Mouse (Mus musculus) embryonic facial prominence, embryonic 13.5 days (tissue): ENCODE measurements around the gene Kansl2. TPM values are rescaled to one million over a fixed set of nuclear protein-coding genes. Genes with fewer than 3 reads are reported as not detected.

Experiments used
- ATAC-seq: fragments of 200-750 bp; cut with Nextera tagmentation; 2 replicates; pipeline ENCODE4 v1.8.0; 2017; ENCODE audit warnings: low read depth; ENCODE audit not compliant: insufficient number of reproducible peaks, insufficient read depth, low FRiP score, low TSS enrichment
- H3K27ac ChIP-seq: fragments of 300-500 bp; sonication (generic); 2 replicates; pipeline ENCODE4 v1.5.1; 2015; ENCODE audit warnings: moderate library complexity, mild to moderate bottlenecking, inconsistent platforms
- H3K27me3 ChIP-seq: fragments of 300-500 bp; sonication (generic); 2 replicates; pipeline ENCODE4 v1.6.1; 2015; ENCODE audit warnings: mild to moderate bottlenecking, inconsistent platforms
- H3K36me3 ChIP-seq: fragments of 300-500 bp; sonication (generic); 2 replicates; pipeline ENCODE4 v1.6.1; 2015; ENCODE audit warnings: mild to moderate bottlenecking, inconsistent platforms
- H3K4me1 ChIP-seq: fragments of 300-500 bp; sonication (generic); 2 replicates; pipeline ENCODE4 v1.6.1; 2015; ENCODE audit warnings: inconsistent platforms
- H3K4me2 ChIP-seq: fragments of 300-500 bp; sonication (generic); 2 replicates; pipeline ENCODE4 v1.6.1; 2015; ENCODE audit warnings: moderate library complexity, mild to moderate bottlenecking, inconsistent platforms
- H3K4me3 ChIP-seq: fragments of 300-500 bp; sonication (generic); 2 replicates; pipeline ENCODE4 v1.5.1; 2015; ENCODE audit warnings: mild to moderate bottlenecking, inconsistent platforms
- H3K9ac ChIP-seq: fragments of 300-500 bp; sonication (generic); 2 replicates; pipeline ENCODE4 v1.6.1; 2015; ENCODE audit warnings: mild to moderate bottlenecking, inconsistent platforms
- H3K9me3 ChIP-seq: fragments of 300-500 bp; sonication (generic); 2 replicates; pipeline ENCODE4 v1.6.1; 2016; ENCODE audit warnings: inconsistent platforms
- WGBS: fragments of 180-500 bp; shearing (Covaris S2); methylation state at CpG from one replicate; pipeline ENCODE4 v1.1.7; 2015; ENCODE audit warnings: mixed read lengths; 5-methylcytosine and 5-hydroxymethylcytosine counted together
- polyA plus RNA-seq: library from polyadenylated mRNA; unstranded; fragments of >200 nt; fragmentation: Nextera tagmentation; extraction: Ambion mirVana; gene quantifications from 2 replicates; pipeline ENCODE4 v1.2.1, GENCODE M21; 2015

Kansl2 gene
- polyA plus RNA-seq, 1 experiment from 2014 or later, result 142 TPM

GRCm38 (mm10) chr15:98486433-98487021 lies 47.5 kb downstream of the Kansl2 start:
- no peak overlapping the region for H3K9ac ChIP-seq
- H3K4me1 ChIP-seq, result 0 out of 2 replicates have a peak, but pooled peaks cover 2% of the 10 kb centered on the region
- no peak overlapping the region for H3K4me3 ChIP-seq
- H3K36me3 ChIP-seq, result no peaks in the 10 kb centered on the region
- ATAC-seq, result no peak
- H3K9me3 ChIP-seq, result no peaks in the 10 kb centered on the region
- no peak overlapping the region for H3K27ac ChIP-seq
- WGBS, result 92% methylated on average over 8 of the region's 8 CpGs
- no peaks in the 10 kb centered on the region for H3K27me3 ChIP-seq
- H3K4me2 ChIP-seq, result no peak overlapping the region

- Histone ChIP-seq H3K4me1 (0 out of 2 replicates have a peak, but pooled peaks cover 2% of the 10 kb centered on the region), H3K27ac (no peak overlapping the region), H3K4me2 (no peak overlapping the region), H3K27me3 (no peaks in the 10 kb centered on the region), H3K4me3 (no peak overlapping the region), H3K36me3 (no peaks in the 10 kb centered on the region), H3K9ac (no peak overlapping the region), H3K9me3 (no peaks in the 10 kb centered on the region)
- no peak for ATAC-seq
- 65% methylated on average over 18 of the region's 18 CpGs for WGBS
Observed at GRCm38 (mm10) chr15:98483907-98484886, 49.9 kb downstream of the Kansl2 start.

GRCm38 (mm10) chr15:98482701-98483100 lies 51.4 kb downstream of the Kansl2 start, which contains the start of gene Lalba:
Gene Lalba (minus strand): TSS chr15:98482721.
- WGBS, result 60% methylated on average over 3 of the region's 3 CpGs

DNA sequence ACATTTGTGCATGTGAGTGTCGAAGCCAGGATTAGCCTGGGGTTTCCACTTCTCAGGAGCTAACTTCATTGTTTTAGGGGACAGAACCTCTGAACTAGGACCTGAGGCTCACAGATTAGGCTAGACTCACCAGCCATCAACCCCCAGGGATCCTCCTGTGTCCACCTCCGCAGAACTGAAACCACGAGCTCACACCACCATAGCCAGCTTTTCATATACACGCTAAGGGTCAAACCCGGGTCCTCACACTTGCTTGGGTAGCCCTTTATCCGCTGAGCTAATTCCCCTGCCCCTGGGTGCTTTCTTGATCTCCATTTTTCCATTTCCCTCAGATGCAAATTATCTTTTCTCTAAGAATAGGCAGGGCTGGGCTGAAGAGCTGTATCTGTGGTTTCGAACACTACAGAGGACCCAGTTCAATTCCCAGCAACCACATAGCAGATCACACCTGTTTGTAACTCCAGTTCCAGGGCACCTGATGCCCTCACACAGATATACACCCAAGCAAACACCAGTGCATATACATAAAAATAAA lies 54.4 kb downstream of the Kansl2 start:
- H3K4me1 ChIP-seq, result 0 out of 2 replicates have a peak, but pooled peaks cover 2% of the 10 kb centered on the region
- WGBS, result 76% methylated on average over 7 of the region's 7 CpGs
- H3K4me3 ChIP-seq, result no peak overlapping the region
- no peak overlapping the region for H3K27ac ChIP-seq
- ATAC-seq, result no peak
- H3K36me3 ChIP-seq, result no peaks in the 10 kb centered on the region
- no peaks in the 10 kb centered on the region for H3K27me3 ChIP-seq
- no peak overlapping the region for H3K9ac ChIP-seq
- H3K4me2 ChIP-seq, result no peak overlapping the region
- H3K9me3 ChIP-seq, result no peaks in the 10 kb centered on the region

More at GRCm38 (mm10) chr15:98482701-98483100, 51.4 kb downstream of the Kansl2 start, which contains the start of gene Lalba:
- H3K4me1 ChIP-seq, result 0 out of 2 replicates have a peak, but pooled peaks cover 2% of the 10 kb centered on the region
- H3K27ac ChIP-seq, result no peak within 1 kb of the TSS
- no peaks in the 10 kb centered on the region for H3K27me3 ChIP-seq
- no peaks in the 10 kb centered on the region for H3K9me3 ChIP-seq
- no peak within 1 kb of the TSS for H3K4me3 ChIP-seq
- H3K4me2 ChIP-seq, result no peak within 1 kb of the TSS
- no peaks in the 10 kb centered on the region for H3K36me3 ChIP-seq
- ATAC-seq, result no peak
- no peak within 1 kb of the TSS for H3K9ac ChIP-seq

DNA sequence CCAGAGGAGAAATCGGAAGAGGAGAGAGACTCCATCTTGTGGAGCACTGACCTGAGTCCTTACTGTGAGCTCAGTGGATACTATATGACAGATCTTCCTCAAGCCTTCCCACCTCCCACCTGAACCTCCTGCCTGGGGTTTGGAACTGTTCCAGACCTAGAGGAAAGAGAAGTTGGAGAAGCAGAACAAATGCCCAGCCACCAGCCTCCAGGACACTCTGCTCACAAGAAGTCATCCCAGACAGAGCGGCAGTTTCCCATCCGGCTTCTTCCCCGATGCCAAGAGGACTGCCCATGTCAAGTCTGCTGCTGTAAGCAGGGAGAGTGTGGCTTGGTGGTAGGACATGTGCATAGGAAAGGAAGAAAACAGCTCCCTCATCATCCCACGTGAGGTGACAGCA lies 57.8 kb downstream of the Kansl2 start:
- ATAC-seq, result no peak
- 84% methylated on average over 5 of the region's 5 CpGs for WGBS
- Histone ChIP-seq H3K4me3 (no peak overlapping the region), H3K36me3 (no peaks in the 10 kb centered on the region), H3K9me3 (no peaks in the 10 kb centered on the region), H3K4me2 (no peak overlapping the region), H3K27me3 (no peaks in the 10 kb centered on the region), H3K27ac (no peak overlapping the region), H3K9ac (no peak overlapping the region), H3K4me1 (no peaks in the 10 kb centered on the region)

GRCm38 (mm10) chr15:98475382-98475781 lies 58.7 kb downstream of the Kansl2 start:
- no peak for ATAC-seq
- H3K4me1 ChIP-seq, result no peaks in the 10 kb centered on the region
- H3K9ac ChIP-seq, result no peak overlapping the region
- H3K4me2 ChIP-seq, result no peak overlapping the region
- WGBS, result 52% methylated on average over 10 of the region's 10 CpGs
- H3K36me3 ChIP-seq, result no peaks in the 10 kb centered on the region
- H3K9me3 ChIP-seq, result no peaks in the 10 kb centered on the region
- H3K27ac ChIP-seq, result no peak overlapping the region
- no peak overlapping the region for H3K4me3 ChIP-seq
- no peaks in the 10 kb centered on the region for H3K27me3 ChIP-seq

GRCm38 (mm10) chr15:98474958-98475357 lies 59.1 kb downstream of the Kansl2 start:
- 78% methylated on average over 10 of the region's 10 CpGs for WGBS
- H3K4me2 ChIP-seq, result no peak overlapping the region
- no peak overlapping the region for H3K9ac ChIP-seq
- no peaks in the 10 kb centered on the region for H3K4me1 ChIP-seq
- no peak overlapping the region for H3K27ac ChIP-seq
- ATAC-seq, result no peak
- no peaks in the 10 kb centered on the region for H3K9me3 ChIP-seq
- no peaks in the 10 kb centered on the region for H3K27me3 ChIP-seq
- no peak overlapping the region for H3K4me3 ChIP-seq
- H3K36me3 ChIP-seq, result no peaks in the 10 kb centered on the region

DNA sequence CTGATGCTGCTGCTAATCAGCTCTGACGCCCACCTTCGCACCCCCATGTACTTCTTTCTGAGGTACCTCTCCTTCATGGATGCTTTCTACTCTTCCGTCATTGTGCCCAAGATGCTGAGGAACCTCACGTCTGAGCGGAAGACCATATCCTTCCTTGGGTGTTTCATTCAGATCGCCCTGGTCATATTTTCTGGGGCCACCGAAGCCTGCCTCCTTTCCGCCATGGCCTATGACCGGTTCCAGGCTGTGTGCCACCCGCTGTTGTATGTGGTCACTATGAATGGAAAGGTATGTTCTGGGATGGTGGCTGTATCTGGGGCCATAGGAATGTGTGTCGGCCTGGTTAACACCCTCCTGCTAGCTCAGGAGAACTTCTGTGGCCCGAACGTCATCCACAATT lies 62.5 kb downstream of the Kansl2 start:
- H3K4me3 ChIP-seq, result no peak overlapping the region
- no peak overlapping the region for H3K27ac ChIP-seq
- H3K27me3 ChIP-seq, result no peaks in the 10 kb centered on the region
- 91% methylated on average over 13 of the region's 13 CpGs for WGBS
- H3K9me3 ChIP-seq, result no peaks in the 10 kb centered on the region
- no peaks in the 10 kb centered on the region for H3K4me1 ChIP-seq
- H3K36me3 ChIP-seq, result no peaks in the 10 kb centered on the region
- H3K4me2 ChIP-seq, result no peak overlapping the region
- H3K9ac ChIP-seq, result no peak overlapping the region
- no peak for ATAC-seq

- H3K4me3 ChIP-seq, result no peak within 1 kb of the TSS
- H3K27me3 ChIP-seq, result no peaks in the 10 kb centered on the region
- WGBS, result 83% methylated on average over 4 of the region's 4 CpGs
- H3K27ac ChIP-seq, result no peak within 1 kb of the TSS
- no peaks in the 10 kb centered on the region for H3K36me3 ChIP-seq
- ATAC-seq, result no peak
- no peaks in the 10 kb centered on the region for H3K4me1 ChIP-seq
- no peaks in the 10 kb centered on the region for H3K9me3 ChIP-seq
- no peak within 1 kb of the TSS for H3K9ac ChIP-seq
- H3K4me2 ChIP-seq, result no peak within 1 kb of the TSS
Observed at GRCm38 (mm10) chr15:98469596-98469995, 64.5 kb downstream of the Kansl2 start, which contains the start of gene OR5BS1P. Gene OR5BS1P (plus strand): TSS chr15:98469896.
